Mouse (Mus musculus): ENCODE data around the gene Hoxa9. TPM values are rescaled to one million over a fixed set of nuclear protein-coding genes. Genes with fewer than 3 reads are reported as not detected.

Hoxa9 gene
- polyA plus RNA-seq, 1 experiment: not detected

- TF ChIP-seq CTCF (IDR thresholded peaks at IDR 0.05; ENCODE audit: insufficient read depth, low read depth, low read length) (no peak), POLR2A (IDR thresholded peaks at IDR 0.05; ENCODE audit: insufficient read depth, low read depth, low read length) (no peak)
- Histone ChIP-seq H3K4me1 (ENCODE audit: control insufficient read depth, insufficient read depth, low read length) (no peaks in the 10 kb centered on the region), H3K4me3 (ENCODE audit: insufficient read depth, low read depth, low read length) (no peak overlapping the region), H3K27ac (ENCODE audit: insufficient read depth, low read depth, low read length) (no peak overlapping the region)
- WGBS: 10% methylated on average over 12 of the region's 12 CpGs
These were observed 21.2 kb downstream of the Hoxa9 start for GRCm38 (mm10) chr6:52209685-52210046.

GRCm38 (mm10) chr6:52208868-52209684, 21.8 kb downstream of the Hoxa9 start:
- no peak for TF ChIP-seq CTCF (IDR thresholded peaks at IDR 0.05; ENCODE audit: insufficient read depth, low read depth, low read length)
- TF ChIP-seq POLR2A (IDR thresholded peaks at IDR 0.05; ENCODE audit: insufficient read depth, low read depth, low read length): no peak
- Histone ChIP-seq H3K4me3 (ENCODE audit: insufficient read depth, low read depth, low read length) (no peak overlapping the region), H3K27ac (ENCODE audit: insufficient read depth, low read depth, low read length) (no peak overlapping the region), H3K4me1 (ENCODE audit: control insufficient read depth, insufficient read depth, low read length) (no peaks in the 10 kb centered on the region)
- 8% methylated on average over 18 of the region's 18 CpGs for WGBS

GRCm38 (mm10) chr6:52208072-52208867, 22.6 kb downstream of the Hoxa9 start, which contains the start of gene Hoxa6:
Hoxa6 (minus strand) TSS chr6:52208722.
- 1% methylated on average over 47 of the region's 47 CpGs for WGBS
- no peak within 1 kb of the TSS for H3K4me3 ChIP-seq (ENCODE audit: insufficient read depth, low read depth, low read length)
- TF ChIP-seq CTCF (IDR thresholded peaks at IDR 0.05; ENCODE audit: insufficient read depth, low read depth, low read length) (no peak), POLR2A (IDR thresholded peaks at IDR 0.05; ENCODE audit: insufficient read depth, low read depth, low read length) (no peak)
- H3K4me1 ChIP-seq (ENCODE audit: control insufficient read depth, insufficient read depth, low read length): peaks cover 4% of the 10 kb centered on the region
- H3K27ac ChIP-seq (ENCODE audit: insufficient read depth, low read depth, low read length): no peak within 1 kb of the TSS

GRCm38 (mm10) chr6:52207684-52207976, 23.3 kb downstream of the Hoxa9 start:
- H3K4me3 ChIP-seq (ENCODE audit: insufficient read depth, low read depth, low read length): no peak overlapping the region
- peaks cover 4% of the 10 kb centered on the region for H3K4me1 ChIP-seq (ENCODE audit: control insufficient read depth, insufficient read depth, low read length)
- H3K27ac ChIP-seq (ENCODE audit: insufficient read depth, low read depth, low read length): no peak overlapping the region
- TF ChIP-seq POLR2A (IDR thresholded peaks at IDR 0.05; ENCODE audit: insufficient read depth, low read depth, low read length) (no peak), CTCF (IDR thresholded peaks at IDR 0.05; ENCODE audit: insufficient read depth, low read depth, low read length) (no peak)

GRCm38 (mm10) chr6:52206882-52207683, 23.8 kb downstream of the Hoxa9 start:
- TF ChIP-seq CTCF (IDR thresholded peaks at IDR 0.05; ENCODE audit: insufficient read depth, low read depth, low read length): no peak
- no peak for TF ChIP-seq POLR2A (IDR thresholded peaks at IDR 0.05; ENCODE audit: insufficient read depth, low read depth, low read length)
- WGBS: 8% methylated on average over 4 of the region's 4 CpGs
- Histone ChIP-seq H3K4me1 (ENCODE audit: control insufficient read depth, insufficient read depth, low read length) (peaks cover 4% of the 10 kb centered on the region), H3K27ac (ENCODE audit: insufficient read depth, low read depth, low read length) (no peak overlapping the region), H3K4me3 (ENCODE audit: insufficient read depth, low read depth, low read length) (no peak overlapping the region)

- WGBS: 5% methylated on average over 55 of the region's 55 CpGs
- no peak for TF ChIP-seq CTCF (IDR thresholded peaks at IDR 0.05; ENCODE audit: insufficient read depth, low read depth, low read length)
- no peak for TF ChIP-seq POLR2A (IDR thresholded peaks at IDR 0.05; ENCODE audit: insufficient read depth, low read depth, low read length)
- Histone ChIP-seq H3K4me3 (ENCODE audit: insufficient read depth, low read depth, low read length) (no peak overlapping the region), H3K4me1 (ENCODE audit: control insufficient read depth, insufficient read depth, low read length) (peaks cover 4% of the 10 kb centered on the region), H3K27ac (ENCODE audit: insufficient read depth, low read depth, low read length) (no peak overlapping the region)
These were observed 25.0 kb downstream of the Hoxa9 start for GRCm38 (mm10) chr6:52205638-52206621.

- WGBS: 5% methylated on average over 14 of the region's 14 CpGs
- H3K4me3 ChIP-seq (ENCODE audit: insufficient read depth, low read depth, low read length): no peak overlapping the region
- H3K27ac ChIP-seq (ENCODE audit: insufficient read depth, low read depth, low read length): no peak overlapping the region
- no peak for TF ChIP-seq CTCF (IDR thresholded peaks at IDR 0.05; ENCODE audit: insufficient read depth, low read depth, low read length)
- TF ChIP-seq POLR2A (IDR thresholded peaks at IDR 0.05; ENCODE audit: insufficient read depth, low read depth, low read length): no peak
- H3K4me1 ChIP-seq (ENCODE audit: control insufficient read depth, insufficient read depth, low read length): peaks cover 4% of the 10 kb centered on the region
These were observed 25.7 kb downstream of the Hoxa9 start for GRCm38 (mm10) chr6:52205221-52205620.

Data from olfactory bulb, adult 2 months (tissue).